Mouse (Mus musculus) thymus, adult 18-20 months (tissue): ENCODE results near the gene Tlr9.

Experiments
- DNase-seq, 2 experiments: peaks; one replicate each; pipeline ENCODE4 v3.0.0; 2022; ENCODE audit warnings: mixed read lengths in 2 of 2

Tlr9 gene

DNA sequence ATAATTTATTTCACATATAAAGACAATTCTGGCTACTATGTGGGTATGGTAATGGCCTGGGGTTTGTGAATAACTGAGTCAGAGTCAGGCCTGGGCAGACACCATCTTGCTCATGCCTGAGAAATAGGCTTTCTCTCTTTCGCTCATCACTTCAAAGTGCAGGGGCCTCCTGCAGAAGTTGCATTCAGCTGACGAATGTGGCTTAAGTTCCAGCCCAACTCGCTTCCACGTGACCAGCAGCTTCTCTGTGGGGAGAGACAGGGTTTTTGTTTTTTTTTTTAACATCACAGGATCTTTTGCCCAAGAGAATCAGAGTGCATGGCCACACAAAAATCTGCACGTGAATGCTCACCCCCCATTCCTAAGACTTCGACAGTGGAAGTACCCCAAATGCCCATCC is 11.6 kb downstream of the Tlr9 start:
- DNase-seq, result no peak

DNA sequence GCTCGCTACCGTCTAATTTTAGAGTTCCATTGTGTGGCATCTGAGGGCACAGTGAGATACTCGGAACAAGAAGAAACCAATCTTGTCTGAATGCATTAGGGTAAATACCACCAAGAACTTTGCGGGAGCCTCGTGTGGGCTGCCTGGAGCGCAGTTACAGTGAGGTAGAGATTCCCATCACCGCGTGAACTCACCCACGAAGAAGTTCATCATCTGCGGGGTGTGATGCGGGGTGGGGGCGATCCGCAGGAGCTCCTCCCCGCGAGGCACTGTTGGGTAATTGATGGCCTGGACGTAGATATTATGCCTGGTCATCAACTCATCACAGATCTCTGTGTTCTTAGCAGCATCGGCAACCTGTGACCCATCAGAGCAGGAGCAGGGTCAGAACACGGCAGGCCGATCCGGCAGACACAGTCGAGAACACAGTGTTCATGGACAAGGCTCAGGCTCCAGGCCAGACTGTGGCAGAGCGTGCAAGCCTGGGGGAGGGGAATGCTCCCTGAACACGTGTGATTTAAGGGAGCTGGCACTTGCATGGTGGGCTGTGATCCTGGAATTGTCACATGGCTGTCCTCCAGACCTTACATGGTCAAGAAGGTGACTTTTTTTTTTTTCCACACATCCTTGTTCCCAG is 12.9 kb downstream of the Tlr9 start:
- no peak for DNase-seq

DNA sequence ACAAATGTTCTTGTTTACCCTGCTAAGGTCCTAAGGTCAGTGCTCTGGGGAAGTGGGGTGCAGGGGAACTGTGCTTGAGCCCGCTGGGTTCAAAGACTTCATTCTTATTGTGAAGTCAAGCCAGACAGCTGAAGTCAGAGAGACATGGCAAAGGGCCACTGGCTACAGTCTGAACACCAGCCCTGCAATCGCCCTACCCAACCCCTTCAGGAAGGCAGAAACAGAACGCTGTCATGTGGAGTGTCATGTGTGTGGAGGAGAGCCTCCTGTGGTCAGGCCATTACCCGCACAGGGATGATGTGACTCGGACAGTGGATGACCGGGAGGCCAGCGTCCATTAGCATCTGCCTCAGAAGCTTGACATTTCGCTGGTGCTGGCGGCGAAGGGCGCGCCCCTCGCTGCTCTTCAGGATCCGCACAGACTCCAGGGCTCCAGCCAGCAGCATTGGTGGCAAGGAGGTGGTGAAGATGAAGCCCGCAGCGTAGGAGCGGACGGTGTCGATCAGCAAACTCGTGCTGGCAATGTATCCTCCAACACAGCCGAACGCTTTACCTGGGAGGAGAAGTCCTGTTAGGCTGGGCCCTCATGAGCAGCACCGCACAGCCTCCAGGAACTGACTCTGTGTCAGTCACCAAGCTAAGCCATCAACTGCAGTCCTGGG is 13.9 kb downstream of the Tlr9 start:
- no peak for DNase-seq

DNA sequence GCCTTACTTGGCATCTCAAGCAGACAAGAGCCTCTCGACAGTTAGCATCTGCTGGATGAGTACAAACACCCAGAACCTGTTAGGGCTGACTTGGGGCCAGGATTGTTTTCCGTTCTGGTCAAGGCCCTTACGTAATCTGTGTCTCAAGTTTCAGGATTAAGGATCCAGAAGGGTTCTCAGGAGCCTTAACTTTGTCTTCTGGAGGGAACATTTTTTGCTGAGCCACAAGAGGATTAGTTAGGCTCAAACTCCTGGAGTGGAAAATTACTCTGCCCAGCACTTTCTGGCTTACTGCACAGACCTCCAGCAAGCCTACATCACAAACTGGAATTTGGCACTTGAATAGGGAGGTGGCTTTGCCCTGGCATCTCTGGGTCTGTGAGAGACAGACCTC is 14.4 kb downstream of the Tlr9 start:
- no peak for DNase-seq

DNA sequence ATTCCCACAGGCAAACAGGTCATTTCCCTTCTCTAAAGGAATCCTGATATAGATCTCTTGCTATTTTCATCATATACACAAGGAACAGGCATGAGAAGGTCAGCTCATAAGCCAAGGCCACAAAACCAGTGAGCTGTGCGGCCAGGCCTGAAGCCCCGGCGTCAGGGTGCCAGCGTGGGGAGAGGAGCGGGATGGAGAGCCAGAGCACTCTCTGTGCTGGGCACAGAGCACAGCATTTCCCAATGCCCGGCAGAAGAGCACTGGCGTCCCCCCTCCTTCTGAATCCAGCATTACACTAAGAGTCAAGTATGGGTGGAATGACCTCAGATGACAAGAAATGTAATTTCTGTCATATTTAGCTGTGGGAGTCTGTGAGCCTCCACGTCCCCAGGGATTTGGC is 15.0 kb downstream of the Tlr9 start:
- no peak for DNase-seq

DNA sequence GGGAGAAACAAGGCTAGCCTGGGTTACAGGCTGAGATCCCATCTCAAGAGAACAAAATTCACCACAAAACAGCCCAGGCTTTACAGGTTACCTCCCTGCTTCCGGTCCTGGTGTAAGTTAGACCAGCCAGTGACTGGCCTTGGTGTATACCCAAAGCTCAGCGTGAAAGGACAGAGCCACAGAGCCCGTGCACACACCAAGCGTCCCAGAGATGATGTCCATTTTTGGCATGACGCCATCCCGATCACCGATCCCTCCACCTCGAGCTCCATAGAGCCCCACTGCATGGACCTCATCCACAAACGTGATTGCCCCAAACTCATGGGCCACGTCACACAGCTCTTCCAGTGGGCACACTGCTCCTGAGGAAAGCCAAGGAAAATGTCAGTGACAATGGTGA is 15.5 kb downstream of the Tlr9 start:
- DNase-seq, result no peak

DNA sequence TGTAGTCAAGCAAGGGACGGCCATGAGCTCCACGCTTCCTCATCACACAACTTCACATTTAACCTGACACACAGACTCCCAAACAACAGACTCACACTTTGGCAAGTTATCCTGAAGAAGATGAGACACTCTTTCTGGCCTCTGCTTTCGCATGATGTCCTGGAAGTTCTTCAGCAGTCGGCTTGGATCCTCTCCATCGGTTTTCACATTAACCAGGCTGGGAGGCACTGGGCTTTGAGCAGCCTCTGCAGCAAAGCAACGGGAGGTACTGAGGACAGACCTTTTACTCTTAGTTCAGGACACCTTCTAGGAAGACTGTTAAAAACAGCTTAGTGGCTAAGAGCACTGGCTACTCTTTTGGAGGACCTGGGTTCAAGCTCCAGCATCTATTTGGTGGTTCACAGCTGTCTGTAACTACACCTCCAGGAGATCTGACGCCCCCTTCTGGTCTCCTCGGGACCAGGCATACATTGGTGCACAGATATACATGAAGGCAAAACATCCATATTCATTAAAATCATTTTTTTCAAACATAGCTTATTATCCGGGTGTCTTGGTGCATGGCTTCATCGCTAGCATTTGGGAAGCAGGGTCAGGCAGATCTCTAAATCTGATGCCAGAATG is 19.3 kb downstream of the Tlr9 start:
- no peak for DNase-seq

DNA sequence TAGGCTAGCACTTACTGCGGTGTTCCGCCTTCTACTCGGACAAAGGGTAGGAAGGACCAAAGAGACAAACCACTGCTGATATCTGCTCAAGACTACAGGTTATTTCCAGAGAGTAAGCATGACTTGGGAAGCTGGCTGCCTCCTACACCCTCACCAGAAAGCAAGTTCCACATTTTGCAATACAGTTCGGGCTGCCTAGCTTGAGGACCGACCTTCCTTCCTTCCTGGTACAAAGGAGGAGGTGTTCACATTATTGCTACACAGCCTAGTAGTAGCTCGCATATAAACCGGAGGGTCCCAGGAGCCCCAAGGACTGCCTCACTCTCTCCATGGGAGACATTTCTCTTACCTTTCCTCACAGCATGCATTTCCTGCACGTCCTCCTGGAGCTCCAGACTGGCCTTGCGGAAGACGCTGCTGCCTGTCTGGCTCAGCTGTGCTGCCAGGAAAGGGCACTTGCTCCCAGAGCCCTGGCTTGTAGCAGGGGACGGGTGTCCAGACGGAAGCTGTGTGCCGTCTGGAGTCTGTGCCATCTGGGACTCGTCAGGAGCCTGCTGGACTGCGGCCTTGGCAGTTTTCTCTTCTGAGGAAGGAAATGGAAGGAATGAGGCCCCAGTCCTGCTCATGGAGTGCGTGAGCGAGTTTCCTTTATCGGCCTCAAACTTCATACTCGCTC is 20.6 kb downstream of the Tlr9 start:
- DNase-seq, result no peak

DNA sequence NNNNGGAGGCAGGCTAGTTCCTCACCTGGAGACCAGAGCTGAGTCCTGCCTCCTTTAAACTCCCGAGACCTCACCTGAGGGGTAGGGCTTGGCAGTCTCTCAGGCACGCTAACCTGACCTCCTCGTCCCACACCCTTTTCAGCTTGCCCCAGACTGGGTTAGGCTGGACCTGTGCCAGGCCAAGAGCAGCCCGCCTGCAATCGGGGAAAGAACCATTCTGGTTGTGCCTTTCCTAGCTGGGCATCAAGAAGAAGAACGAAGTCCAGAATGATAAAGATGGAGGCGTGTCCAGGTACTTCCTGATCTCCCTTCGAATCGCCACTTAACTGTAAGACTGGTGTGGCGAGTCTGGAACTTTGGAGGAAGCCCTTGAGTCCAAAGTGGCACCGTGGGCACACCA is 27.2 kb downstream of the Tlr9 start:
- no peak for DNase-seq

DNA sequence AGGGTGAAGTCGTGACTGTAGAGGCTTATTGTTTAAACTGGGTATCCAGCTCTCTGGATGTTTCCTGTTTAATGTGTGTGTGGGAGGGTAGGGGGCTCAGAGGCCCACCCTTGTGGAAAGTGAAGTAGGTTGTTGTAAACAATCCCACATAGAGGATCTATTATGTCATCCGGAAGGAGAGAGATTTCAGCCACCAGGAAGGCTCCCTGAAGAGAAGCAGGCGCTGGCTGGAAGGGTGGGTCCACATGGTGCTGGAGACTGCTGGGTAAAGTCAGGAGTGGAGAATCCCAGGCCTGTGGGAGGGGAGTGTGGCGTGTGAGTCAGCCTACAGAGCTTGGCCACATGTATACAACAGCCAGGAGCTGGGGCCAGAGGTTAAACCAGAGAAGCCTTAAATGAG is 27.8 kb downstream of the Tlr9 start:
- no peak for DNase-seq

DNA sequence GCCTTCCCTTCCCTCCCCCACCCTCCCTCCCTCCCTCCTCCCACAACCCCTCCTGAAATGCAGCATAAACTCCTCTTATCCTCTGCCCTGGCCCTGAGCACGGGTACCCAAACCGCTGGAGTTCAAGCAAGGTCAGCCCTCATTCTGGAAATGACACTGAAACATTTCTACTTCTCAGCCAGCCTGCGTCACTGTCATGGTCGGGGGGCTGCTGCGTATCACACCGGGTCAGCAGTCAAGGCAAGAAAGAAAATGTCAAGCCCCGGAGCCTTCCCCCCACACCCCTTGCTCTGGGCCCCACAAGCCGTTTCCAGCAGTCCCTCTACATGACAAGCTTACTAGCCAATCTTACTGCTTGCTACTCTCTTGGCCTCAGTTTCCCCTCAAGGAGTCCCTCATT is 28.7 kb downstream of the Tlr9 start:
- DNase-seq, result no peak

DNA sequence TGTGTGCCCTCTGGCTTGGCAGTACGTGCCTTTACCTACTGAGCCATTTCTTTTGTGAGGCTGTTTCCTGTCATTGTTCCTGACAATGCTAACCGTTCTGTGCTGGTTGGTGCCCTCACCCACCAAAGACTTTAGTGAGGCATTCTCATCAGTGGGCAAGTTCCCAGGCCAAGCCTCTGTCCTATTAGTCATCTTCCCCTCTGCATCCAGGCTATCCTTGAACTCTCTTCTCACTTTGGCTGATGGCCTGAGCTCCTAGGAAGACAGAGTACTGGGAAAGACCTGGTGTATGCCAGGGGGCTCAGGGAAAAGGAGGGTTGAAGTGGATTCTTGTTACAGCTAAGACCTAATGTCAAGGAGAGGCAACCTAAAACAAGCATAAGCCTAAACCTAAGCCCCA is 31.6 kb downstream of the Tlr9 start:
- no peak for DNase-seq

DNA sequence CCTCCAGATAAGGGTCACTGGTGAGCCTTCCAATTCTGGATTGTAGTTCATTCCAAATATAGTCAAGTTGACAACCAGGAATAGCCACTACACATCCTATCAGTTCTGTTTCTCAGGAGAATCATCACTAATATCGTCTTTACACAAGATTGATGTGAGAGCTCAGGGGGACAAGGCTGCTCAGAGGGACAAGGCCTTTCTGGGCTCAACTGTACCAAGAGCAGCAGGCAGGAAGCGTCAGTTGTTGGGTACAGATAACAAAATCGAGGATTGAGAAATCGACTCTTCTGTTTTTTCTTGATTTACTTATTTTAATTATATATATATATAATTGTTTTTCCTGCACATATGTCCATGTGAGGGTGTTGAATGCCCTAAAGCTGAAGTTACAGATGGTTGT is 36.0 kb downstream of the Tlr9 start:
- no peak for DNase-seq

DNA sequence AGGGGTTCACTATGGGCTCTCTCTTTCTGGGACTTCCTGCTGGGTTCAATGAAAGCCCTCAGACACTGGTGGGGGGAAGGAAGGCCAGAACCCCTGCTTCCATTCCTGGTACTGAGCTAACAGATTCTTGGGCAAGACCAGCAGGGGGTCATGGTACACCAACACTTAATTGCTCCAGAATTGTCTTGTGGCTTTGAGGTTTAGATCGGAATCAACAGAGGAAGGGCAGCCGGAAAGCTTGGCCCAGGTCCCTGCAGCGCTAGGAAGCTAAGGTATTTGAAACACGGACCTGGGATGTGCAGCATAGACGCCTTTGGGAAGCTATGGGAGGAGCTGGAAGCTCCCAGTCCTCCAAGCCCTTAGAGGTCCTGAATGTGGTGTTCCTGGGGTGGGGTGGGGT is 36.6 kb downstream of the Tlr9 start:
- DNase-seq, result no peak

DNA sequence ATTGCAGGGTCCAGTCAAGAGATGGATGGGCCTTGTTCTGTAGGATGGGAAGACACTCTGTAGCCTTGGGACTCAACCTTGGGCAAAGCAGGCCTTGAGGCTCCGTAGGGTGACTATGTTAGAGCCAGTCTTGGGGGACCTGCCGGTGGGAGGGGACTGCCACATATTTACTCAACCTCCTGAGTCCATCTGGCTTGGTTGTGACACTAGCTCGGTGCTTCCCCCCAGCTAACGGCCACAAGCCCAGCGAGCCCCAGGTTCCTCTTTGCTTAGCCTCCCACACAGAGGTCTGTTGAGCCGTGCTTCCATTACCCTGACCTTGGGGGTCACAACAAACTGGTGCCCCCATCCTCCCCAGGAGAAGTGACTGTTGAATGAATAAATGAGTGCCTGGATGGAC is 38.7 kb downstream of the Tlr9 start:
- no peak for DNase-seq

DNA sequence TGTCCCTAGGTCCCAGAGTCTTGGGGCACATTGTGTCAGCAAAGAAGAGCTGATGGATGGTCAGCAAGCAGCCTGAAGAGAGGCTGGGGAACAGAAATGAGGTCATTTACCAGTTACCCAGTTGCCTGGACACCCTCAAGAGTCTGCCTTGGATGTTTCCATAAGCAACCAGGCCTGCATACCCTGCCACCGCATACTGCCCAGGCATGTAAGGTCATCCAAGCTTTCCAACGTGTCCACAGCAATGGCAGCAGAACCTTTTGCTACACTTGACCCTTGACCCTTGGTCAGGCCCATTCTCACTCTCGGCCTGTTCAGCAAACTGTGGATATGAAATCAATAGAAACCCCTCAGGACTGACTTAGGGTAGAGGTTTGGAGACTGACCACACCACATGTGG is 39.1 kb downstream of the Tlr9 start:
- DNase-seq, result no peak

DNA sequence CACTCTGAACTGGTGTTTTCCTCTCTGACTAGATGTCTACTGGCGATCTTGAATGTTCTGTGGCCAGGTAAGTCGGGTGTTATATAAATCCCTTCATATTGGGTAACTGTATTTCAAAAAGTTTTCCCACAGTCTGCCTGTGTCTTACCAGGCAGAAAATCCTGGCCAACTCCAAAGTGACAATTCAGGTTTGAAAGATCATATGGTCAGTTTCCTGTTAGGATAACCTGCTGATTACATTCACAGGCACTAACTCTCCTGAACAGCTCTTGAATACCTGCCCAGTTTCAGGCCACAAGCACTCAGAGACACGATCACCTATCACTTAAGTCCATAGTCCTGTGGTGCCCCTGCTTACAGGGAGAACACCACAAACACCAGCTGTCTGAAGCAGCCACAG is 39.7 kb downstream of the Tlr9 start:
- DNase-seq, result no peak

DNA sequence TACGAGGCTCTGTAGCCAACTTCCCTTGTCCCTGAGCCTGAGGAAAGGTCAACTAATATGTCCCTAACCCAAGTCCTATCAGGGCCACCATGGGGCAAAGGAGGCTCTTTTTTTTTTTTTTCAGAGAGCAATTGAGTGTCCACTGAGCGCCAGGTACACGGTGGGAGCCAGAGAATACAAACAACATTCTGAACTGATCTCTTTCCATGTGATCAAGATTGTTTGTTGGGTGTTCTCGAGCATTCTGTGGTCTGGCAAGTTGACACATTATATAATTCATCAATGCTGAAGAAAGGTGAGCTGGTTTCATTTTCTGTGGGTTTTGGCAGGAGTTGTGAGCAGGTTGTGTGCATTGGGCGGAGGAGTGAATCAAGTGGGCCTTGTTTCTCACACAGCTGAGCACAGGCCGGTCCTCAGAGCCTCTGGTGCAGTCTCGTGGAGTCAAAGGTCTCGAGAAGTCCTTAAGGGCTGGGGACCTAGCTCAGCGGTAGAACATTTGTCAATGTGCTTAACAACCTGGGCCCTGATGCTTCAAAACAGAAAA is 41.1 kb downstream of the Tlr9 start:
- no peak for DNase-seq

DNA sequence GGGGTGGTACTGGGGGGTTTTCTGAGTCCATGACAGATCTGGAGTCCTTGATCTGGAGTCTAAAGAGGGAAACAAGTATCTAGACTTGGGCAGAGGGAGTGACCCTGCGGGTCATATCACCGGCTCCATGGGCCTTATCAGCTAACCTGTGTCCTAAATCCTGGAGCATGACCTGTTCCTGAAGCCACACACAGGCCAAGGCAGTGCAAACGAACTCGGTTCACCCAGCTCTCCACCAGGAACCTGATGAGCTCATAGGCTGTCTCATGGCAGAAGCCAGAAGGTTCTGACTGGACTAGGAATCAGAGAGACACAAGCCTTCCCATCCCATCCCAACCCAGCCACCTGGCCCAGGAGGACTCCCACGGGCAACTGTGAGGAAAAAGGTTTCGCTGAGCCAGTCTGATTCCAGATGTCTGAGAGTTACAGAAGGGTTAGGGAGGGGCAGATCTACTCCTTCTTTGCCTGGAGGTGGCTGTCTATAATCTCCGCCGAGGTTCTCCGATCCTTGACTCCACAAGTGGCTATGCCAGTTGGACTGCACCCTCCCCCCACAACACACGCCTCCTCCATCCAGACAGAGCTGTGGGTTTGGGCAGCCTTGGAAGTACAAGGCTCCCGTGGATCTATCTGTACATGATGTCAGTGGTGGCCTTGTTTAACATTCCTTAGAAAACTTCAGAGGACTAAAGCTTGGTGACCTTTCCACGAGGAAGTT is 43.1 kb downstream of the Tlr9 start:
- DNase-seq, result no peak

DNA sequence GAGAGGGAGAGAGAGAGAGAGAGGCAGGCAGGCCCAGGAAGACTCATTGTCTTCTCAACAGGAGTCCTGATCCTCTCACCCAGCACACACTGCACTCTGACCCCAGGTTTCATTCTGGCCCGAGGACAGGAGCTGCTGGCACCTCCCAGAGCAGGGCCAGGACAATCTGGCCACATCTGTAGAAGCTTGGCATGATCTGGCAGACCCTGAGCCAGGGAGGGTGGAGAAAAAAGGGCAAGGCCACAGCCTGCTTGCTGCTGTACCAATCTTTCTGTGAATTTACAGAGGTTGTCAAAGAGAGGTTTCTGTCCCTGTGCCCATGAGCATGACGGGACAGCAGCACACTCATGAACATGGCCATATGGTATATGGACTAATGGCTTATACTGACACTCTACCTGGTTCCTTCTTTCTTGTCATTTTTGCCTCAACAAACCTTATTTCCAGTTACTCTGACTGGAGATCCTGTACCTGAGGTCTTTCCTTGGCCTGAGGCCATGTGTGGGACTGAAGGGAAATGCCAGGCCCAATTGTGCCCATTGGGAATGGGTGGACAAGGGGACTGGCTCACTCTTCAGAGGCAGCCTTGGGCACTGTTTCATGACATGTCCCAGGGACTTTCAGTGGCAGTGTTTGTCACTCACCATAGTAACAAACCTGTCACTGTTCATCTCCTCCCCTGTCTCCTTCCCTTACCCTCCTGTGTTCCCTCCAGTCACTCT is 44.7 kb downstream of the Tlr9 start:
- DNase-seq, result no peak

DNA sequence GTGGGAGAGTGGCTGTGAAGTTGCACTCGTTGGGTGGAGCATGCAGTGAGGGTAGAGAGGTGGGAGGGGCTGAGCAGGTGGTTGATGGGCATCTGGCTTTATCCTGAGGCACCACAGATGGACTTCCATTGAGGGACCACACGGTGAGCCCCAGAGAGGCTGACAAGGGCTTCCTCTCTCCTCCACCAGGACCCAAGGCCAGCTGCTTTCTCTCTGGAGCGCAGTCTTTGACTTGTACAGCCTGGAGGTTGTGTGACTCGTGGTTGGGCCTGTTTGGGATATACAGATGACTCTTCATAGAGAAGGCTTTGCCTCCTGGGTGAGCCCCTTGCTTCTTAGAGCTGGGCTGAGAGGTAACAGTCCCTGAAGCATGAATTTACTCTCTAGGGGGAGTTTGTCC is 46.0 kb downstream of the Tlr9 start:
- no peak for DNase-seq

DNA sequence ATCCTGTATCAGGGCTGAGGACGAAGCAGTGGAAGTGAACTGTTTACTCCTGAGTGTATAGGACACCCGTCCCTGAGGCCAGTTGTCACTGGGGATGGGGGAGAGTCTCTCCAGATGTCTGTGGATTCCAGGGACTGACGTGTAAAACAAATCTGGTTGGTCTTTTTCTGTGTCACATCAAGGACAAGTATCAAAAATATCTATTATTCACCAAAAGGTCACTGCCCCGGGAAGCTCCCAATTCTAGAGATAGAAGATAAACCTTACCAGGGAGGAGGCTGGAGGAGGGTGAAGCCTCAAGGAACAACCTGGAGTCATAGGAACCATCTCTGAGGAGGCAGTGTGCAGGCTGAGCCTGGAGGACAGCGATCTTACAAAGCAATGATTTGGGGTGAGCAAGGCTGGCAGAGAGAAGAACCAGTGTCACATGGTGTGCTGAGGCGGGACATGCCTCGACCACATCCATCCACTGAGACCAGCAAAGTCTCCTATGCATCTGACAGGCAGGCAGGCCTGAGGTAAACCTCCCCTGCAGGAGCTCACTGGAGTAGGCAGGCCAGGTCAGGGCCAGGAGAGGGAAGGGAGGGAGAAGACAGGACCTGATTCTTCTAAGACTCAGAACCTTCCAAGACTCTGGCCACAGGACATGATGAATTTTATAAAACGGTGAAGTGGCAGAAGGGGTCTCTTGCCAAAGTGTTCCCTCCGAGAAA is 46.8 kb downstream of the Tlr9 start:
- no peak for DNase-seq
